Mouse (Mus musculus): Measurements from ENCODE around the gene Kcnh2.

DNA sequence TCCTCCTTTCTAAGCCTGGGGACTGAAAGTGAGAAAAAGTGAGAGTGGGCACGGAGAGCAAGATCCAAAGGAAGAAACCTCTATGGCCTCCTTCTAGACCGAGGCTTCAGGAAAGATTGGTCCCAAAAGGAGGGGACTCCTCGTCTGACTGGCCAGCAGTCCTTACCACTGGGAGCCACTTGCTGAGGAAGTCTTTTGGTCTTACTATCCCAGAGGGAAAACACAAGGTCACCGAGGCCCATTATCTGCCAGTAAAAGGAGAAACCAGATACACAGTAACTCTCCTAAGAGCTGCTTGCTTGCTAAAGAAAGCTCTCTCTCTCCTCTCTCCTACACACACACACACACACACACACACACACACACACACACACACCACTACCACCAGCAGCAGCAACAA is 1.9 kb upstream of the Kcnh2 start:
- TF ChIP-seq CTCF (IDR thresholded peaks at IDR 0.05; ENCODE audit: low read depth) (no peak), EP300 (IDR thresholded peaks at IDR 0.05; ENCODE audit: low read depth) (no peak)

All from liver, postnatal 0 days (tissue).